Mouse (Mus musculus): ENCODE data around the gene Bmx. TPM values are rescaled to one million over a fixed set of nuclear protein-coding genes. Genes with fewer than 3 reads are reported as not detected.

Bmx gene
- total and polyA plus RNA-seq, 2 experiments from 2014 or later, result 0.38 to 0.39 TPM

GRCm38 (mm10) chrX:164270603-164271002 lies 12.6 kb upstream of the Bmx start:
- no peak overlapping the region for H3K4me2 ChIP-seq (ENCODE audit: low read depth)
- DNase-seq, result no peak
- H3K27ac ChIP-seq (ENCODE audit: low read depth, low read length), result no peak overlapping the region
- ATAC-seq, result no peak
- no peaks in the 10 kb centered on the region for H3K36me3 ChIP-seq (ENCODE audit: insufficient read depth)
- no peak overlapping the region for H3K4me3 ChIP-seq (ENCODE audit: low read depth, low read length)
- no peak for TF ChIP-seq CTCF (IDR thresholded peaks at IDR 0.05; ENCODE audit: low read depth)
- no peak overlapping the region for H3K9ac ChIP-seq
- H3K4me1 ChIP-seq (ENCODE audit: insufficient read depth), result no peaks in the 10 kb centered on the region
- H3K27me3 ChIP-seq (ENCODE audit: insufficient read depth, low read length), result no peaks in the 10 kb centered on the region
- no peaks in the 10 kb centered on the region for H3K9me3 ChIP-seq (ENCODE audit: low read length)
- WGBS, result 84% methylated on average over 3 of the region's 3 CpGs

- peak; percentile 73 for ATAC-seq
- H3K4me2 ChIP-seq (ENCODE audit: low read depth), result peak within 1 kb of the TSS; percentile 50
- H3K27ac ChIP-seq (ENCODE audit: low read depth, low read length), result no peak within 1 kb of the TSS
- H3K27me3 ChIP-seq (ENCODE audit: insufficient read depth, low read length), result no peaks in the 10 kb centered on the region
- H3K36me3 ChIP-seq (ENCODE audit: insufficient read depth), result no peaks in the 10 kb centered on the region
- DNase-seq, result peak; percentile 39
- H3K4me3 ChIP-seq (ENCODE audit: low read depth, low read length), result peak within 1 kb of the TSS; percentile 32
- 25% methylated on average over 20 of the region's 20 CpGs for WGBS
- TF ChIP-seq CTCF (IDR thresholded peaks at IDR 0.05; ENCODE audit: low read depth), result peak; percentile 37; the same call in 1 of the 2 replicates
- H3K4me1 ChIP-seq (ENCODE audit: insufficient read depth), result no peaks in the 10 kb centered on the region
- no peaks in the 10 kb centered on the region for H3K9me3 ChIP-seq (ENCODE audit: low read length)
- H3K9ac ChIP-seq, result peak within 1 kb of the TSS; percentile 28; the same call in 1 of the 2 replicates
Observed at GRCm38 (mm10) chrX:164269285-164269761, 11.3 kb upstream of the Bmx start, which contains the start of gene Pir. Pir (plus strand) TSS chrX:164269371.

GRCm38 (mm10) chrX:164264861-164265260 lies 6.9 kb upstream of the Bmx start:
- 27% methylated on average over 1 of the region's 1 CpGs for WGBS
- H3K4me1 ChIP-seq (ENCODE audit: insufficient read depth), result no peaks in the 10 kb centered on the region
- no peak for TF ChIP-seq CTCF (IDR thresholded peaks at IDR 0.05; ENCODE audit: low read depth)

GRCm38 (mm10) chrX:164262286-164262685 lies 4.3 kb upstream of the Bmx start:
- Histone ChIP-seq H3K4me1 (ENCODE audit: insufficient read depth) (no peaks in the 10 kb centered on the region), H3K36me3 (ENCODE audit: insufficient read depth) (no peaks in the 10 kb centered on the region), H3K27me3 (ENCODE audit: insufficient read depth, low read length) (no peaks in the 10 kb centered on the region), H3K27ac (ENCODE audit: low read depth, low read length) (no peak overlapping the region), H3K4me3 (ENCODE audit: low read depth, low read length) (no peak overlapping the region), H3K9me3 (ENCODE audit: low read length) (no peaks in the 10 kb centered on the region), H3K9ac (no peak overlapping the region), H3K4me2 (ENCODE audit: low read depth) (no peak overlapping the region)
- ATAC-seq (no peak), DNase-seq (no peak)
- no peak for TF ChIP-seq CTCF (IDR thresholded peaks at IDR 0.05; ENCODE audit: low read depth)
- whole genome bisulfite sequencing, result 53% methylated on average over 2 of the region's 2 CpGs

More at GRCm38 (mm10) chrX:164264861-164265260, 6.9 kb upstream of the Bmx start:
- H3K27ac ChIP-seq (ENCODE audit: low read depth, low read length), result no peak overlapping the region
- H3K4me3 ChIP-seq (ENCODE audit: low read depth, low read length), result no peak overlapping the region
- no peak overlapping the region for H3K4me2 ChIP-seq (ENCODE audit: low read depth)
- DNase-seq, result no peak
- ATAC-seq, result no peak
- no peaks in the 10 kb centered on the region for H3K36me3 ChIP-seq (ENCODE audit: insufficient read depth)
- H3K9ac ChIP-seq, result no peak overlapping the region
- H3K27me3 ChIP-seq (ENCODE audit: insufficient read depth, low read length), result no peaks in the 10 kb centered on the region
- H3K9me3 ChIP-seq (ENCODE audit: low read length), result no peaks in the 10 kb centered on the region

- H3K9me3 ChIP-seq (ENCODE audit: low read length), result no peaks in the 10 kb centered on the region
- no peaks in the 10 kb centered on the region for H3K4me1 ChIP-seq (ENCODE audit: insufficient read depth)
- no peaks in the 10 kb centered on the region; the same call in 1 of the 2 replicates for H3K27me3 ChIP-seq (ENCODE audit: insufficient read depth, low read length)
- no peak overlapping the region for H3K4me2 ChIP-seq (ENCODE audit: low read depth)
- H3K9ac ChIP-seq, result no peak overlapping the region
- no peak for DNase-seq
- no peaks in the 10 kb centered on the region for H3K36me3 ChIP-seq (ENCODE audit: insufficient read depth)
- H3K4me3 ChIP-seq (ENCODE audit: low read depth, low read length), result no peak overlapping the region
- H3K27ac ChIP-seq (ENCODE audit: low read depth, low read length), result no peak overlapping the region
- WGBS, result 85% methylated on average over 5 of the region's 5 CpGs
- no peak for ATAC-seq
- no peak for TF ChIP-seq CTCF (IDR thresholded peaks at IDR 0.05; ENCODE audit: low read depth)
Observed at GRCm38 (mm10) chrX:164258662-164259061, 669 bp upstream of the Bmx start.

- no peaks in the 10 kb centered on the region for H3K9me3 ChIP-seq (ENCODE audit: low read length)
- no peaks in the 10 kb centered on the region; the same call in 1 of the 2 replicates for H3K27me3 ChIP-seq (ENCODE audit: insufficient read depth, low read length)
- no peak overlapping the region for H3K9ac ChIP-seq
- no peak overlapping the region for H3K4me3 ChIP-seq (ENCODE audit: low read depth, low read length)
- WGBS, result 89% methylated on average over 3 of the region's 3 CpGs
- H3K27ac ChIP-seq (ENCODE audit: low read depth, low read length), result no peak overlapping the region
- H3K4me1 ChIP-seq (ENCODE audit: insufficient read depth), result no peaks in the 10 kb centered on the region
- ATAC-seq (no peak), DNase-seq (no peak)
- H3K36me3 ChIP-seq (ENCODE audit: insufficient read depth), result no peaks in the 10 kb centered on the region
- no peak overlapping the region for H3K4me2 ChIP-seq (ENCODE audit: low read depth)
- no peak for TF ChIP-seq CTCF (IDR thresholded peaks at IDR 0.05; ENCODE audit: low read depth)
Observed at GRCm38 (mm10) chrX:164256527-164256926, 1.5 kb downstream of the Bmx start.

GRCm38 (mm10) chrX:164246722-164247121 lies 11.3 kb downstream of the Bmx start:
- H3K36me3 ChIP-seq (ENCODE audit: insufficient read depth), result no peaks in the 10 kb centered on the region
- TF ChIP-seq CTCF (IDR thresholded peaks at IDR 0.05; ENCODE audit: low read depth), result no peak
- H3K4me2 ChIP-seq (ENCODE audit: low read depth), result no peak overlapping the region
- H3K27me3 ChIP-seq (ENCODE audit: insufficient read depth, low read length), result no peaks in the 10 kb centered on the region
- no peak overlapping the region for H3K9ac ChIP-seq
- no peak overlapping the region for H3K27ac ChIP-seq (ENCODE audit: low read depth, low read length)
- no peaks in the 10 kb centered on the region for H3K9me3 ChIP-seq (ENCODE audit: low read length)
- no peaks in the 10 kb centered on the region for H3K4me1 ChIP-seq (ENCODE audit: insufficient read depth)
- WGBS, result 67% methylated on average over 2 of the region's 2 CpGs
- no peak overlapping the region for H3K4me3 ChIP-seq (ENCODE audit: low read depth, low read length)
- DNase-seq, result no peak
- ATAC-seq, result no peak

All from forebrain, postnatal 0 days (tissue).